In the genomic region with DNA sequence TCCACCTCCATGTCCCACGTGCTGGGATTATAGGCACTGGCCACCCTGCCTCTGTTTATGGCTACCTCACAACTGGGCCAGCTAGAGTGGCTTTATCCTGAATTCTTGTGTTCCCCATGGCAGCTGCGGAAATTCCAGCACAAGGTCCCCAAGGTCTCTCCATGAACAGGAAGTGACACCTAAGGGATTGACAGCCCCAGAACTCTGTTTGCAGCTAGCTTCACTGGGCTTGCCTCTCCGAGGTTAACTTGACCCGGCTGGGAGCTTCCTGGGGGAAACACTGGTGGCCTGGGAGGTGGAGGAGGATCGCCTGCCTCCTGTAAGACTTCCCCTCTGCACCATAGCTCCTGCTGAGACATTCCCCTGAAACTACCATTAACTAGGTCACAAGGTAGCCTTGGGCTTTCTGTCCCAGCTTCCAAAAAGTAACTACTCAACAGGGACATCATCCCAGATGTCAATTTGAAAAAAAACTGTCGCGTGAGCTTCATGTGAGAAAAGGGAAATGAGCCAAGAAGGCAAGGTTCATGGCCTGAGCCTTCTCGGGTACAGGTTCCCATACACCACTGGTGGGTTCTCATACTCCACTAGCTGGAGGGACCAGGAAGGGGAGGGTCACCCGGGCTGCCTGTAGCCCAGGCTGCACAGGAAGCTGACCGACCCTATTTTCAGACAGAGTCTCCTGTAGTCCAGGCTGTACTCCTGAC, we compare ENCODE assay signal across 8 mouse cellular contexts. TPM values are rescaled to one million over a fixed set of nuclear protein-coding genes. Genes with fewer than 3 reads are reported as not detected.
DNase-seq lines count a peak whose midpoint lies in the region; ATAC-seq and TF ChIP-seq lines count a peak whose summit lies in the region.

No protein-coding gene starts in this region.

- H3K9ac ChIP-seq in lung, embryonic 14.5 days, result peak overlapping the region; percentile 54
- H3K9ac ChIP-seq in heart, embryonic 15.5 days, result peak overlapping the region; percentile 60
- H3K9ac ChIP-seq in midbrain, embryonic 16.5 days (ENCODE audit: low read depth, low read length), result 0 out of 2 replicates have a peak overlapping the region, but pooled peaks have one; percentile 35

- H3K4me1 ChIP-seq in lung, embryonic 14.5 days (ENCODE audit: insufficient read depth), result peaks cover 6% of the 10 kb centered on the region; the same call in 1 of the 2 replicates
- peaks cover 17% of the 10 kb centered on the region for H3K4me1 ChIP-seq in heart, embryonic 15.5 days (replicated peaks)
- H3K4me1 ChIP-seq in midbrain, embryonic 16.5 days (ENCODE audit: control insufficient read depth, insufficient read depth, low read length), result peaks cover 7% of the 10 kb centered on the region

- DNase-seq in lung, embryonic 14.5 days, result peak; percentile 66
- DNase-seq in lung, postnatal 14 days, result no peak
- peak; percentile 53 to 66 for DNase-seq in kidney, postnatal 36 days
- no peak for DNase-seq in ovary, postnatal 10 days (ENCODE audit: low spot score)
- DNase-seq in frontal cortex, postnatal 14 days (ENCODE audit: low spot score in 2 of 2), result no peak
- DNase-seq in left cerebral cortex, adult 11 months (ENCODE audit: low spot score), result no peak

- no peaks in the 10 kb centered on the region for H3K36me3 ChIP-seq in lung, embryonic 14.5 days (ENCODE audit: insufficient read depth)
- no peaks in the 10 kb centered on the region for H3K36me3 ChIP-seq in heart, embryonic 15.5 days
- no peaks in the 10 kb centered on the region for H3K36me3 ChIP-seq in midbrain, embryonic 16.5 days (ENCODE audit: control insufficient read depth, insufficient read depth, low read length)

- H3K4me2 ChIP-seq in lung, embryonic 14.5 days, result peak overlapping the region; percentile 90
- H3K4me2 ChIP-seq in heart, embryonic 15.5 days, result peak overlapping the region; percentile 85
- H3K4me2 ChIP-seq in midbrain, embryonic 16.5 days (ENCODE audit: low read length), result peak overlapping the region; percentile 81

- WGBS in lung, embryonic 14.5 days, result 21% methylated on average over 10 of the region's 10 CpGs
- 33% methylated on average over 10 of the region's 10 CpGs for WGBS in heart, embryonic 15.5 days
- WGBS in midbrain, embryonic 16.5 days, result 46% methylated on average over 10 of the region's 10 CpGs

- no peak; the same call in 1 of the 2 replicates for ATAC-seq in lung, embryonic 14.5 days (ENCODE audit: insufficient read depth)
- ATAC-seq in heart, embryonic 15.5 days (replicated peaks; ENCODE audit: insufficient number of reproducible peaks, insufficient read depth, low FRiP score, low read depth), result no peak
- peak; percentile 36; the same call in 1 of the 2 replicates for ATAC-seq in midbrain, embryonic 16.5 days

- H3K4me3 ChIP-seq in lung, embryonic 14.5 days (ENCODE audit: low read depth, low read length), result peak overlapping the region; percentile 50
- peak overlapping the region; percentile 62 for H3K4me3 ChIP-seq in heart, embryonic 15.5 days
- peak overlapping the region; percentile 60 for H3K4me3 ChIP-seq in midbrain, embryonic 16.5 days (ENCODE audit: low read depth, low read length)

- no peak for TF ChIP-seq CTCF in lung, embryonic 14.5 days (IDR thresholded peaks at IDR 0.05; ENCODE audit: low read depth)

- H3K27ac ChIP-seq in lung, embryonic 14.5 days (ENCODE audit: low read depth), result peak overlapping the region; percentile 95
- H3K27ac ChIP-seq in heart, embryonic 15.5 days, result peak overlapping the region; percentile 85
- no peak overlapping the region for H3K27ac ChIP-seq in midbrain, embryonic 16.5 days (ENCODE audit: low read length)

- H3K27me3 ChIP-seq in lung, embryonic 14.5 days (ENCODE audit: insufficient read depth, low read length), result no peaks in the 10 kb centered on the region
- no peaks in the 10 kb centered on the region for H3K27me3 ChIP-seq in heart, embryonic 15.5 days
- H3K27me3 ChIP-seq in midbrain, embryonic 16.5 days (ENCODE audit: control insufficient read depth, insufficient read depth, low read depth, low read length), result no peaks in the 10 kb centered on the region

- no peaks in the 10 kb centered on the region for H3K9me3 ChIP-seq in lung, embryonic 14.5 days (ENCODE audit: low read depth, low read length)
- H3K9me3 ChIP-seq in heart, embryonic 15.5 days (replicated peaks), result no peaks in the 10 kb centered on the region
- 0 out of 2 replicates have a peak, but pooled peaks cover 3% of the 10 kb centered on the region for H3K9me3 ChIP-seq in midbrain, embryonic 16.5 days (replicated peaks; ENCODE audit: control insufficient read depth, low read length, poor library complexity, severe bottlenecking)

RNA-seq across cellular contexts. Expression of a gene that starts 8.5 kb away (rescaled TPM):
- 324 and 338 TPM in 2 replicates for polyA plus RNA-seq in lung, embryonic 14.5 days (2014; fragmentation: Nextera tagmentation; extraction: Ambion mirVana)
- polyA plus RNA-seq in heart, embryonic 15.5 days (2015; fragmentation: Nextera tagmentation; extraction: Ambion mirVana), result 156 and 190 TPM in 2 replicates
- polyA plus RNA-seq in midbrain, embryonic 16.5 days (2015; fragmentation: Nextera tagmentation; extraction: Ambion mirVana), result 179 and 186 TPM in 2 replicates

RNA-seq across cellular contexts. Expression of a gene that starts 12.7 kb away (rescaled TPM):
- polyA plus RNA-seq in lung, embryonic 14.5 days (2014; fragmentation: Nextera tagmentation; extraction: Ambion mirVana), result not detected in 2 replicates
- polyA plus RNA-seq in heart, embryonic 15.5 days (2015; fragmentation: Nextera tagmentation; extraction: Ambion mirVana), result 0.06 TPM in 1 of 2 replicates, not detected in the other
- 0.46 and 0.92 TPM in 2 replicates for polyA plus RNA-seq in midbrain, embryonic 16.5 days (2015; fragmentation: Nextera tagmentation; extraction: Ambion mirVana)

RNA-seq across cellular contexts. Expression of a gene that starts 20.4 kb away (rescaled TPM):
- 5.8 and 6.6 TPM in 2 replicates for polyA plus RNA-seq in lung, embryonic 14.5 days (2014; fragmentation: Nextera tagmentation; extraction: Ambion mirVana)
- polyA plus RNA-seq in heart, embryonic 15.5 days (2015; fragmentation: Nextera tagmentation; extraction: Ambion mirVana), result 1.4 and 1.8 TPM in 2 replicates
- 16.7 and 17.1 TPM in 2 replicates for polyA plus RNA-seq in midbrain, embryonic 16.5 days (2015; fragmentation: Nextera tagmentation; extraction: Ambion mirVana)

RNA-seq across cellular contexts. Expression of a gene that starts 42.2 kb away (rescaled TPM):
- 2.1 and 2.9 TPM in 2 replicates for polyA plus RNA-seq in lung, embryonic 14.5 days (2014; fragmentation: Nextera tagmentation; extraction: Ambion mirVana)
- 2.5 and 4.5 TPM in 2 replicates for polyA plus RNA-seq in heart, embryonic 15.5 days (2015; fragmentation: Nextera tagmentation; extraction: Ambion mirVana)
- 2.4 and 2.7 TPM in 2 replicates for polyA plus RNA-seq in midbrain, embryonic 16.5 days (2015; fragmentation: Nextera tagmentation; extraction: Ambion mirVana)

Comparison
In these comparisons a context has a peak if more than half of its experiments do, and no peak if none do; other contexts are left out.
1. DNase-seq: peak in lung, embryonic 14.5 days (single experiment) and kidney, postnatal 36 days (2 of 2); none in lung, postnatal 14 days (single experiment), ovary, postnatal 10 days (single experiment), frontal cortex, postnatal 14 days (0 of 2) and left cerebral cortex, adult 11 months (single experiment).
2. Peak in every context shown above with its lines, with median percentiles within 50 percentile points of each other: H3K4me2 ChIP-seq, H3K4me3 ChIP-seq and H3K9ac ChIP-seq.